Mouse (Mus musculus): ENCODE results near the gene Krtap13-1. TPM values are rescaled to one million over a fixed set of nuclear protein-coding genes. Genes with fewer than 3 reads are reported as not detected.
A peak's percentile ranks its signal among the peaks of the same experiment; 100 is the strongest.
"Not testable (repeated sequence)": the region's sequence is repeated elsewhere in the genome, so short reads cannot be mapped to it uniquely, and the experiment has no call there.

Krtap13-1 gene
- total RNA-seq (2021): not detected
- long read RNA-seq, experiment 1: 0 reads
- long read RNA-seq, experiment 2: 0 reads

- DNase-seq: peak; percentile 30
Measured at GRCm38 (mm10) chr16:88728812-88729275, at the start of gene Krtap13-1. TSS of gene Krtap13-1 (plus strand) at chr16:88728862.

- DNase-seq: no peak
Measured at GRCm38 (mm10) chr16:88679099-88679498, 49.6 kb upstream of the Krtap13-1 start.

GRCm38 (mm10) chr16:88681282-88681681 lies 47.4 kb upstream of the Krtap13-1 start:
- DNase-seq: no peak

GRCm38 (mm10) chr16:88696256-88696655 lies 32.4 kb upstream of the Krtap13-1 start:
- no peak for DNase-seq

GRCm38 (mm10) chr16:88701072-88701864 lies 27.4 kb upstream of the Krtap13-1 start:
- no peak for DNase-seq

GRCm38 (mm10) chr16:88707496-88708012 lies 21.1 kb upstream of the Krtap13-1 start, which contains the start of gene 2310061N02Rik:
TSS of gene 2310061N02Rik (minus strand) at chr16:88707962.
- DNase-seq: peak; percentile 30

- peak; percentile 5 for DNase-seq
Measured at GRCm38 (mm10) chr16:88710757-88711156, 17.9 kb upstream of the Krtap13-1 start.

GRCm38 (mm10) chr16:88711245-88711644 lies 17.4 kb upstream of the Krtap13-1 start:
- DNase-seq: no peak

GRCm38 (mm10) chr16:88716549-88716948 lies 12.1 kb upstream of the Krtap13-1 start:
- no peak for DNase-seq

GRCm38 (mm10) chr16:88720031-88720430 lies 8.6 kb upstream of the Krtap13-1 start:
- no peak for DNase-seq

- DNase-seq: no peak
Measured at GRCm38 (mm10) chr16:88735391-88735790, 6.7 kb downstream of the Krtap13-1 start.

GRCm38 (mm10) chr16:88744750-88745340 lies 16.2 kb downstream of the Krtap13-1 start:
- no peak for DNase-seq

- DNase-seq: no peak
Measured at GRCm38 (mm10) chr16:88747943-88748342, 19.3 kb downstream of the Krtap13-1 start.

GRCm38 (mm10) chr16:88751535-88751934 lies 22.9 kb downstream of the Krtap13-1 start, which contains the start of gene Krtap13:
TSS of gene Krtap13 (minus strand) at chr16:88751635.
- not testable (repeated sequence) for DNase-seq

GRCm38 (mm10) chr16:88758547-88758946 lies 29.9 kb downstream of the Krtap13-1 start, which contains the start of gene 2310034C09Rik:
TSS of gene 2310034C09Rik (plus strand) at chr16:88758847.
- DNase-seq: not testable (repeated sequence)

- no peak for DNase-seq
Measured at GRCm38 (mm10) chr16:88774106-88774505, 45.4 kb downstream of the Krtap13-1 start, which contains the start of gene 2310057N15Rik. TSS of gene 2310057N15Rik (minus strand) at chr16:88774206.

- DNase-seq: no peak
Measured at GRCm38 (mm10) chr16:88777596-88777995, 48.9 kb downstream of the Krtap13-1 start, which contains the start of gene Gm5965. TSS of gene Gm5965 (plus strand) at chr16:88777896.

Other genes with a start within 250 kb of the Krtap13-1 start
- not detected for gene Cldn17, start 221.9 kb upstream of the Krtap13-1 start, total RNA-seq (2021)
- not detected for gene Cldn8, start 165.7 kb upstream of the Krtap13-1 start, total RNA-seq (2021)
- gene Krtap24-1, start 116.6 kb upstream of the Krtap13-1 start, total RNA-seq (2021): not detected
- gene 2310079G19Rik, start 101.2 kb upstream of the Krtap13-1 start, total RNA-seq (2021): under 1 TPM in 1 of 2 experiments, not detected in 1; 0.28 TPM
- not detected for gene Krtap26-1, start 81.1 kb upstream of the Krtap13-1 start, total RNA-seq (2021)
- not detected for gene Krtap27-1, start 57.2 kb upstream of the Krtap13-1 start, total RNA-seq (2021)
- gene 2310061N02Rik, start 20.9 kb upstream of the Krtap13-1 start, total RNA-seq (2021): not detected
- not detected for gene Krtap13, start 22.8 kb downstream of the Krtap13-1 start, total RNA-seq (2021)
- not detected for gene 2310034C09Rik, start 30.0 kb downstream of the Krtap13-1 start, total RNA-seq (2021)
- gene 2310057N15Rik, start 45.3 kb downstream of the Krtap13-1 start, total RNA-seq (2021): not detected
- gene Gm5965, start 49.0 kb downstream of the Krtap13-1 start, total RNA-seq (2021): not detected
- gene Gm20741, start 83.4 kb downstream of the Krtap13-1 start, total RNA-seq (2021): not detected
- not detected for gene Krtap15, start 91.4 kb downstream of the Krtap13-1 start, total RNA-seq (2021)
- not detected for gene Krtap14, start 97.3 kb downstream of the Krtap13-1 start, total RNA-seq (2021)
- gene Krtap19-1, start 140.5 kb downstream of the Krtap13-1 start, total RNA-seq (2021): not detected
- not detected for gene Krtap19-2, start 145.4 kb downstream of the Krtap13-1 start, total RNA-seq (2021)
- gene Krtap19-3, start 149.2 kb downstream of the Krtap13-1 start, total RNA-seq (2021): not detected
- not detected for gene Krtap19-4, start 156.2 kb downstream of the Krtap13-1 start, total RNA-seq (2021)
- not detected for gene Krtap19-5, start 167.6 kb downstream of the Krtap13-1 start, total RNA-seq (2021)
- not detected for gene Krtap19-9b, start 203.4 kb downstream of the Krtap13-1 start, total RNA-seq (2021)
- gene Krtap16-3, start 234.0 kb downstream of the Krtap13-1 start, total RNA-seq (2021): not detected